Mouse (Mus musculus) frontal cortex, postnatal 25 days (tissue): ENCODE measurements around the gene Gm13539.
"Not testable (repeated sequence)": the region's sequence is repeated elsewhere in the genome, so short reads cannot be mapped to it uniquely, and the experiment has no call there.

ENCODE experiments used
- DNase-seq, 2 experiments: peaks; one replicate each; pipeline ENCODE4 v3.0.0; 2022; ENCODE audit warnings: low spot score in 2 of 2

The Gm13539 gene

GRCm38 (mm10) chr2:25781957-25782356 lies at the start of gene Gm13539:
Gene Gm13539, plus strand, starts transcription at chr2:25782257.
- DNase-seq = no peak

GRCm38 (mm10) chr2:25733199-25733930 lies 48.7 kb upstream of the Gm13539 start:
- DNase-seq = no peak

GRCm38 (mm10) chr2:25736709-25737108 lies 45.3 kb upstream of the Gm13539 start, which contains the start of gene Obp2b:
Gene Obp2b, plus strand, starts transcription at chr2:25737009.
- DNase-seq = not testable (repeated sequence)

- no peak for DNase-seq
Measured at GRCm38 (mm10) chr2:25741671-25742070, 40.4 kb upstream of the Gm13539 start.

- DNase-seq = no peak
Measured at GRCm38 (mm10) chr2:25754201-25754600, 27.9 kb upstream of the Gm13539 start.

GRCm38 (mm10) chr2:25758064-25758625 lies 23.9 kb upstream of the Gm13539 start:
- DNase-seq = no peak

- DNase-seq = no peak
Measured at GRCm38 (mm10) chr2:25765269-25765668, 16.8 kb upstream of the Gm13539 start, which contains the start of gene Lcn3. Gene Lcn3, plus strand, starts transcription at chr2:25765569.

GRCm38 (mm10) chr2:25767764-25768163 lies 14.3 kb upstream of the Gm13539 start:
- no peak for DNase-seq

- DNase-seq = no peak
Measured at GRCm38 (mm10) chr2:25773507-25773906, 8.6 kb upstream of the Gm13539 start.

GRCm38 (mm10) chr2:25774640-25775039 lies 7.4 kb upstream of the Gm13539 start:
- DNase-seq = no peak

- no peak for DNase-seq
Measured at GRCm38 (mm10) chr2:25775991-25776390, 6.1 kb upstream of the Gm13539 start.

- DNase-seq = no peak
Measured at GRCm38 (mm10) chr2:25776717-25777116, 5.3 kb upstream of the Gm13539 start, which contains the start of gene Lcn11. Gene Lcn11, plus strand, starts transcription at chr2:25777017.

- no peak for DNase-seq
Measured at GRCm38 (mm10) chr2:25779076-25779475, 3.0 kb upstream of the Gm13539 start.

GRCm38 (mm10) chr2:25780921-25781320 lies 1.1 kb upstream of the Gm13539 start:
- no peak for DNase-seq

GRCm38 (mm10) chr2:25785573-25786322 lies 3.7 kb downstream of the Gm13539 start:
- DNase-seq = no peak

- no peak for DNase-seq
Measured at GRCm38 (mm10) chr2:25789092-25789491, 7.0 kb downstream of the Gm13539 start.

GRCm38 (mm10) chr2:25797635-25798034 lies 15.6 kb downstream of the Gm13539 start:
- DNase-seq = no peak

GRCm38 (mm10) chr2:25798065-25798464 lies 16.0 kb downstream of the Gm13539 start:
- DNase-seq = no peak

- no peak for DNase-seq
Measured at GRCm38 (mm10) chr2:25811711-25812110, 29.7 kb downstream of the Gm13539 start.

GRCm38 (mm10) chr2:25813364-25813763 lies 31.3 kb downstream of the Gm13539 start:
- DNase-seq = no peak

GRCm38 (mm10) chr2:25815748-25816147 lies 33.7 kb downstream of the Gm13539 start, which contains the start of gene Glt6d1:
Gene Glt6d1, minus strand, starts transcription at chr2:25815848.
- DNase-seq = not testable (repeated sequence)

GRCm38 (mm10) chr2:25822806-25823205 lies 40.7 kb downstream of the Gm13539 start, which contains the start of gene Lcn9:
Gene Lcn9, plus strand, starts transcription at chr2:25823153.
- DNase-seq = no peak
